Mouse (Mus musculus) gonadal fat pad, adult 2 months (tissue): ENCODE results near the gene Pcif1. TPM values are rescaled to one million over a fixed set of nuclear protein-coding genes. Genes with fewer than 3 reads are reported as not detected.
"Not testable (repeated sequence)": the region's sequence is repeated elsewhere in the genome, so short reads cannot be mapped to it uniquely, and the experiment has no call there.

Experiments
- DNase-seq: peaks from one replicate; pipeline ENCODE4 v3.0.0-alpha.2; 2012; ENCODE audit warnings: low read depth
- polyA plus RNA-seq: library from polyadenylated mRNA; depleted of rRNA; stranded (reverse); fragments of >200 nt; gene quantifications from 2 replicates; pipeline ENCODE4 v1.2.3, GENCODE M21; 2012

Pcif1 gene
- polyA plus RNA-seq, 1 experiment, result 33.9 TPM

- DNase-seq, result no peak
Measured at GRCm38 (mm10) chr2:164866741-164867551, 12.2 kb upstream of the Pcif1 start.

- no peak for DNase-seq
Measured at GRCm38 (mm10) chr2:164867566-164867965, 11.5 kb upstream of the Pcif1 start.

GRCm38 (mm10) chr2:164868491-164868890, 10.6 kb upstream of the Pcif1 start:
- no peak for DNase-seq

GRCm38 (mm10) chr2:164871602-164872303, 7.4 kb upstream of the Pcif1 start:
- no peak for DNase-seq

- no peak for DNase-seq
Measured at GRCm38 (mm10) chr2:164873621-164874020, 5.5 kb upstream of the Pcif1 start.

GRCm38 (mm10) chr2:164874239-164874769, 4.8 kb upstream of the Pcif1 start:
- DNase-seq, result no peak

GRCm38 (mm10) chr2:164875648-164876047, 3.5 kb upstream of the Pcif1 start:
- DNase-seq, result not testable (repeated sequence)

GRCm38 (mm10) chr2:164877376-164878215, 1.5 kb upstream of the Pcif1 start:
- DNase-seq, result not testable (repeated sequence)

GRCm38 (mm10) chr2:164878509-164879227, 436 bp upstream of the Pcif1 start:
- no peak for DNase-seq

GRCm38 (mm10) chr2:164879568-164880277, 619 bp downstream of the Pcif1 start:
- DNase-seq, result no peak

GRCm38 (mm10) chr2:164882619-164883018, 3.5 kb downstream of the Pcif1 start:
- no peak for DNase-seq

GRCm38 (mm10) chr2:164885788-164886187, 6.7 kb downstream of the Pcif1 start:
- no peak for DNase-seq

- DNase-seq, result no peak
Measured at GRCm38 (mm10) chr2:164886617-164887016, 7.5 kb downstream of the Pcif1 start.

- DNase-seq, result no peak
Measured at GRCm38 (mm10) chr2:164888996-164889395, 9.9 kb downstream of the Pcif1 start.

- no peak for DNase-seq
Measured at GRCm38 (mm10) chr2:164889960-164890359, 10.9 kb downstream of the Pcif1 start.

- DNase-seq, result no peak
Measured at GRCm38 (mm10) chr2:164890411-164891049, 11.4 kb downstream of the Pcif1 start.

GRCm38 (mm10) chr2:164891056-164891834, 12.1 kb downstream of the Pcif1 start:
- no peak for DNase-seq

GRCm38 (mm10) chr2:164891908-164892695, 13.0 kb downstream of the Pcif1 start:
- DNase-seq, result no peak
